Mouse (Mus musculus) G1E (cell line): ENCODE measurements around the gene Npw.

ENCODE experiments used
- CTCF ChIP-seq: IDR thresholded peaks from 2 replicates; pipeline ENCODE4 v1.5.1; 2012; ENCODE audit warnings: low read depth, low read length, inconsistent platforms, mixed read lengths
- GATA1 ChIP-seq: IDR thresholded peaks from 2 replicates; pipeline ENCODE4 v1.6.1; 2012; ENCODE audit warnings: borderline replicate concordance, low read length, inconsistent platforms, mixed read lengths

GRCm38 (mm10) chr17:24642791-24643343 is 15.4 kb downstream of the Npw start:
- TF ChIP-seq CTCF (no peak), GATA1 (no peak)
